Mouse (Mus musculus): ENCODE measurements around the gene Cldn22.

GRCm38 (mm10) chr8:47843651-47844050 is 19.4 kb downstream of the Cldn22 start:
- TF ChIP-seq CTCF (IDR thresholded peaks at IDR 0.05; ENCODE audit: low read depth) (no peak), EP300 (IDR thresholded peaks at IDR 0.05; ENCODE audit: low read depth) (no peak)
